Mouse (Mus musculus) liver, embryonic 14.5 days (tissue): ENCODE data around the gene Plpp2.

ENCODE experiments used
- CTCF ChIP-seq: IDR thresholded peaks from 2 replicates; pipeline ENCODE4 v1.5.1; 2016; ENCODE audit warnings: antibody characterized with exemption, low read depth, control low read depth
- EP300 ChIP-seq: IDR thresholded peaks from 2 replicates; pipeline ENCODE4 v1.6.1; 2016; ENCODE audit warnings: antibody characterized with exemption, low read depth

- 0 out of 2 replicates have a peak, but pooled peaks have one; percentile 13 for TF ChIP-seq CTCF
- TF ChIP-seq EP300, result no peak
These were observed 30.6 kb downstream of the Plpp2 start for GRCm38 (mm10) chr10:79502830-79503644.
